Mouse (Mus musculus): ENCODE results near the gene Pip4k2a. TPM values are rescaled to one million over a fixed set of nuclear protein-coding genes. Genes with fewer than 3 reads are reported as not detected.

The Pip4k2a gene
- total and polyA plus RNA-seq, 3 experiments, result 6.6 to 52.9 (median 20.8) TPM

- DNase-seq (ENCODE audit: extremely low read depth), result no peak
- no peaks in the 10 kb centered on the region for H3K79me2 ChIP-seq (replicated peaks; ENCODE audit: control insufficient read depth, extremely low read depth, insufficient read depth, poor library complexity, severe bottlenecking)
- no peaks in the 10 kb centered on the region for H3K9me3 ChIP-seq (replicated peaks; ENCODE audit: low read length)
- no peak overlapping the region for H3K9ac ChIP-seq (ENCODE audit: insufficient read depth, low read depth)
- H3K36me3 ChIP-seq (replicated peaks in 1 of 2; ENCODE audit: control insufficient read depth in 1 of 2, insufficient read depth in 1 of 2, low read length in 1 of 2), result peaks cover 0 to 55% of the 10 kb centered on the region in 2 experiments
- no peak for TF ChIP-seq MAZ (IDR thresholded peaks at IDR 0.05; ENCODE audit: low read depth, low read length)
- no peak for TF ChIP-seq UBTF (IDR thresholded peaks at IDR 0.05; ENCODE audit: low read depth, low read length)
- TF ChIP-seq TCF12 (IDR thresholded peaks at IDR 0.05; ENCODE audit: low read depth, low read length), result no peak
- TF ChIP-seq MEF2A (IDR thresholded peaks at IDR 0.05; ENCODE audit: borderline replicate concordance, low read depth, low read length), result no peak
- no peak for TF ChIP-seq KAT2A (IDR thresholded peaks at IDR 0.05; ENCODE audit: insufficient replicate concordance, low read length)
- TF ChIP-seq E2F4 (IDR thresholded peaks at IDR 0.05; ENCODE audit: insufficient replicate concordance, low read depth, low read length), result no peak
- TF ChIP-seq SMC3 (IDR thresholded peaks at IDR 0.05; ENCODE audit: low read depth, low read length), result no peak
- no peak for TF ChIP-seq CHD1 (IDR thresholded peaks at IDR 0.05; ENCODE audit: low read depth, low read length)
- TF ChIP-seq PAX5 (IDR thresholded peaks at IDR 0.05; ENCODE audit: low read length), result no peak
- no peak for TF ChIP-seq USF1 (IDR thresholded peaks at IDR 0.05; ENCODE audit: low read depth, low read length)
- TF ChIP-seq TBP (conservative IDR thresholded peaks at IDR 0.05; ENCODE audit: low read depth, low read length), result no peak
- TF ChIP-seq MAFK (IDR thresholded peaks at IDR 0.05; ENCODE audit: insufficient replicate concordance, low read length), result no peak
- no peak for TF ChIP-seq ZMIZ1 (IDR thresholded peaks at IDR 0.05; ENCODE audit: low read depth, low read length)
- no peak for TF ChIP-seq RAD21 (IDR thresholded peaks at IDR 0.05; ENCODE audit: low read depth, low read length)
- no peak for TF ChIP-seq BHLHE40 (IDR thresholded peaks at IDR 0.05; ENCODE audit: low read depth, low read length)
- no peak for TF ChIP-seq CHD2 (IDR thresholded peaks at IDR 0.05; ENCODE audit: low read length)
- TF ChIP-seq CTCF (conservative IDR thresholded peaks at IDR 0.05 in 1 of 2, IDR thresholded peaks at IDR 0.05 in 1 of 2; ENCODE audit: low read depth in 2 of 2, low read length in 2 of 2), result no peak
- TF ChIP-seq ZNF384 (IDR thresholded peaks at IDR 0.05; ENCODE audit: low read depth, low read length), result no peak
- no peak for TF ChIP-seq EP300 (IDR thresholded peaks at IDR 0.05; ENCODE audit: low read length)
- TF ChIP-seq HCFC1 (IDR thresholded peaks at IDR 0.05; ENCODE audit: low read depth, low read length), result no peak
- in situ Hi-C loops (cut with MboI; ENCODE audit: low pct_ligation_motif_present, low pct_unique_long_range_greater_than_20kb, low sequenced_read_pairs), result loop anchor here (25.0 kb wide), 1 partner anchor 481 kb away; no protein-coding TSS in a partner anchor
- H3K4me3 ChIP-seq (replicated peaks in 1 of 3; ENCODE audit: low read depth in 2 of 3, low read length in 2 of 3, poor library complexity in 1 of 3), result no peak overlapping the region
- dilution Hi-C loops (cut with MboI; ENCODE audit: extremely low pct_ligation_motif_present, extremely low pct_unique_long_range_greater_than_20kb, low sequenced_read_pairs), result no loop called here
- no peak overlapping the region for H3K4me2 ChIP-seq (ENCODE audit: insufficient read depth, low read depth, poor library complexity, severe bottlenecking)
- no peaks in the 10 kb centered on the region for H3K27me3 ChIP-seq (replicated peaks)
- peaks cover 0 to 11% of the 10 kb centered on the region in 2 experiments; a peak in 2 of 4 replicates for H3K4me1 ChIP-seq (ENCODE audit: control insufficient read depth in 1 of 2, insufficient read depth in 2 of 2)
- H3K27ac ChIP-seq (ENCODE audit: insufficient read depth, low read depth), result no peak overlapping the region
Observed at GRCm38 (mm10) chr2:18856461-18856860, 141.5 kb downstream of the Pip4k2a start.

GRCm38 (mm10) chr2:18855246-18855645 lies 142.7 kb downstream of the Pip4k2a start:
- in situ Hi-C loops (cut with MboI; ENCODE audit: low pct_ligation_motif_present, low pct_unique_long_range_greater_than_20kb, low sequenced_read_pairs), result loop anchor here (25.0 kb wide), 1 partner anchor 482 kb away; no protein-coding TSS in a partner anchor
- H3K36me3 ChIP-seq (replicated peaks in 1 of 2; ENCODE audit: control insufficient read depth in 1 of 2, insufficient read depth in 1 of 2, low read length in 1 of 2), result peaks cover 0 to 50% of the 10 kb centered on the region in 2 experiments
- H3K4me3 ChIP-seq (replicated peaks in 1 of 3; ENCODE audit: low read depth in 2 of 3, low read length in 2 of 3, poor library complexity in 1 of 3), result no peak overlapping the region
- H3K9ac ChIP-seq (ENCODE audit: insufficient read depth, low read depth), result no peak overlapping the region
- dilution Hi-C loops (cut with MboI; ENCODE audit: extremely low pct_ligation_motif_present, extremely low pct_unique_long_range_greater_than_20kb, low sequenced_read_pairs), result no loop called here
- H3K4me2 ChIP-seq (ENCODE audit: insufficient read depth, low read depth, poor library complexity, severe bottlenecking), result no peak overlapping the region
- no peak for DNase-seq (ENCODE audit: extremely low read depth)
- no peaks in the 10 kb centered on the region for H3K27me3 ChIP-seq (replicated peaks)
- no peaks in the 10 kb centered on the region for H3K9me3 ChIP-seq (replicated peaks; ENCODE audit: low read length)
- no peak overlapping the region for H3K27ac ChIP-seq (ENCODE audit: insufficient read depth, low read depth)
- H3K79me2 ChIP-seq (replicated peaks; ENCODE audit: control insufficient read depth, extremely low read depth, insufficient read depth, poor library complexity, severe bottlenecking), result no peaks in the 10 kb centered on the region
- H3K4me1 ChIP-seq (ENCODE audit: control insufficient read depth in 1 of 2, insufficient read depth in 2 of 2), result peaks cover 0 to 11% of the 10 kb centered on the region in 2 experiments; a peak in 2 of 4 replicates
- no peak for TF ChIP-seq E2F4 (IDR thresholded peaks at IDR 0.05; ENCODE audit: insufficient replicate concordance, low read depth, low read length)
- TF ChIP-seq MAFK (IDR thresholded peaks at IDR 0.05; ENCODE audit: insufficient replicate concordance, low read length), result no peak
- TF ChIP-seq HCFC1 (IDR thresholded peaks at IDR 0.05; ENCODE audit: low read depth, low read length), result no peak
- no peak for TF ChIP-seq SIN3A (IDR thresholded peaks at IDR 0.05; ENCODE audit: low read length)
- no peak for TF ChIP-seq KAT2A (IDR thresholded peaks at IDR 0.05; ENCODE audit: insufficient replicate concordance, low read length)
- TF ChIP-seq MAZ (IDR thresholded peaks at IDR 0.05; ENCODE audit: low read depth, low read length), result no peak
- TF ChIP-seq MEF2A (IDR thresholded peaks at IDR 0.05; ENCODE audit: borderline replicate concordance, low read depth, low read length), result no peak
- no peak for TF ChIP-seq USF1 (IDR thresholded peaks at IDR 0.05; ENCODE audit: low read depth, low read length)
- no peak for TF ChIP-seq ZNF384 (IDR thresholded peaks at IDR 0.05; ENCODE audit: low read depth, low read length)
- TF ChIP-seq ELF1 (IDR thresholded peaks at IDR 0.05; ENCODE audit: low read depth, low read length), result no peak
- no peak for TF ChIP-seq NELFE (IDR thresholded peaks at IDR 0.05; ENCODE audit: low read depth, low read length)
- TF ChIP-seq SMC3 (IDR thresholded peaks at IDR 0.05; ENCODE audit: low read depth, low read length), result no peak
- TF ChIP-seq JUN (IDR thresholded peaks at IDR 0.05; ENCODE audit: insufficient read depth, low read depth, low read length), result no peak

Measured in CH12.LX (cell line).